Mouse (Mus musculus): ENCODE data around the gene Gm5108.

DNA sequence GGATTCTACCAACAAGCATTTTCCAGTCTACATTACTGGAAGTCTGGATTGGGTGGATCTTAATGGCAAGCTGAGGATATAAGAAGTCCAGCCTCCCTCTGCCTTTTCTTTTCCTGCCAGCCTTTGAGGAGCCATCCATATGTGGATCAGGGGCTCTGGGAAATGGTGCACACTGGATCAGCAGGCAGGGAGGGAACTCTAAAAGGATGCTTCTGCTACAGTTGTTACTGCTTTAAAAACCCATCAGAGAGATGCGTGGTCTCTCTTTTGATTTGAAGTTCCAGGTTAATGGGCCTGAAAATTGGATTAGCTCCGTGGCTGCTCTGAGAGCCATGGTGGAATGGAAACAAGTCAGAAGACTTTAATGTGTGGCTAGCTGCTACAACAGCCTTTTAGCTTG is 62.4 kb downstream of the Gm5108 start:
- TF ChIP-seq POLR2A (IDR thresholded peaks at IDR 0.05; ENCODE audit: borderline replicate concordance, insufficient read depth, low read length) (no peak), CTCF (IDR thresholded peaks at IDR 0.05; ENCODE audit: borderline replicate concordance, insufficient read depth, low read depth, low read length) (no peak)
